Mouse (Mus musculus) midbrain, embryonic 16.5 days (tissue): ENCODE measurements around the gene Bicral. TPM values are rescaled to one million over a fixed set of nuclear protein-coding genes. Genes with fewer than 3 reads are reported as not detected.

Experiments
- ATAC-seq: fragments of 200-750 bp; cut with Nextera tagmentation; 2 replicates; pipeline ENCODE4 v1.8.0; 2017; ENCODE audit warnings: moderate TSS enrichment
- H3K27ac ChIP-seq: fragments of 300-500 bp; sonication (generic); 2 replicates; pipeline ENCODE4 v1.5.1; 2014; ENCODE audit warnings: mild to moderate bottlenecking, low read length, mixed read lengths
- H3K27me3 ChIP-seq: fragments of 300-500 bp; sonication (generic); 2 replicates; pipeline ENCODE4 v1.6.1; 2014; ENCODE audit warnings: low read depth, low read length, mixed read lengths; ENCODE audit not compliant: control insufficient read depth, insufficient read depth
- H3K36me3 ChIP-seq: fragments of 300-500 bp; sonication (generic); 2 replicates; pipeline ENCODE4 v1.6.1; 2014; ENCODE audit warnings: mild to moderate bottlenecking, low read length, moderate library complexity, mixed read lengths; ENCODE audit not compliant: control insufficient read depth, insufficient read depth
- H3K4me1 ChIP-seq: fragments of 300-500 bp; sonication (generic); 2 replicates; pipeline ENCODE4 v1.6.1; 2014; ENCODE audit warnings: mild to moderate bottlenecking, low read length, mixed read lengths; ENCODE audit not compliant: control insufficient read depth, insufficient read depth
- H3K4me2 ChIP-seq: fragments of 300-500 bp; sonication (generic); 2 replicates; pipeline ENCODE4 v1.6.1; 2014; ENCODE audit warnings: mild to moderate bottlenecking, low read length, mixed read lengths
- H3K4me3 ChIP-seq: fragments of 300-500 bp; sonication (generic); 2 replicates; pipeline ENCODE4 v1.5.1; 2014; ENCODE audit warnings: low read depth, mild to moderate bottlenecking, low read length, moderate library complexity, mixed read lengths
- H3K9ac ChIP-seq: fragments of 300-500 bp; sonication (generic); 2 replicates; pipeline ENCODE4 v1.6.1; 2014; ENCODE audit warnings: low read depth, low read length, mixed read lengths
- H3K9me3 ChIP-seq: fragments of 300-500 bp; sonication (generic); replicated peaks from 2 replicates; pipeline ENCODE4 v1.6.1; 2014; ENCODE audit warnings: mild to moderate bottlenecking, low read length, mixed read lengths; ENCODE audit not compliant: control insufficient read depth, poor library complexity, severe bottlenecking
- WGBS: fragments of 180-500 bp; shearing (Covaris S2); extraction: QIAGEN DNeasy Blood & Tissue Kit; methylation state at CpG from one replicate; pipeline ENCODE4 v1.1.7; 2014; 5-methylcytosine and 5-hydroxymethylcytosine counted together
- polyA plus RNA-seq: library from polyadenylated mRNA; unstranded; fragments of >200 nt; fragmentation: Nextera tagmentation; extraction: Ambion mirVana; gene quantifications from 2 replicates; pipeline ENCODE4 v1.2.1, GENCODE M21; 2015

Bicral gene
- polyA plus RNA-seq, 1 experiment from 2014 or later = 9.5 TPM

- WGBS = 80% methylated on average over 7 of the region's 7 CpGs
- H3K4me3 ChIP-seq = no peak overlapping the region
- no peaks in the 10 kb centered on the region for H3K27me3 ChIP-seq
- H3K9ac ChIP-seq = no peak overlapping the region
- H3K4me1 ChIP-seq = peaks cover 2% of the 10 kb centered on the region
- H3K36me3 ChIP-seq = no peaks in the 10 kb centered on the region
- no peaks in the 10 kb centered on the region for H3K9me3 ChIP-seq
- no peak for ATAC-seq
- no peak overlapping the region for H3K4me2 ChIP-seq
- H3K27ac ChIP-seq = no peak overlapping the region
Measured at GRCm38 (mm10) chr17:46864566-46865195, 6.4 kb upstream of the Bicral start.

- no peak for ATAC-seq
- no peak overlapping the region for H3K4me2 ChIP-seq
- H3K4me3 ChIP-seq = no peak overlapping the region
- peaks cover 20% of the 10 kb centered on the region for H3K4me1 ChIP-seq
- no peak overlapping the region for H3K27ac ChIP-seq
- 70% methylated on average over 4 of the region's 4 CpGs for WGBS
- H3K36me3 ChIP-seq = no peaks in the 10 kb centered on the region
- H3K9me3 ChIP-seq = no peaks in the 10 kb centered on the region
- H3K27me3 ChIP-seq = no peaks in the 10 kb centered on the region
- no peak overlapping the region for H3K9ac ChIP-seq
Measured at GRCm38 (mm10) chr17:46860120-46860519, 1.8 kb upstream of the Bicral start.

- Histone ChIP-seq H3K4me1 (peaks cover 31% of the 10 kb centered on the region), H3K36me3 (no peaks in the 10 kb centered on the region)
- 18% methylated on average over 9 of the region's 9 CpGs for WGBS
Measured at GRCm38 (mm10) chr17:46858749-46859444, 615 bp upstream of the Bicral start.

GRCm38 (mm10) chr17:46857361-46857902 is 850 bp downstream of the Bicral start:
- Histone ChIP-seq H3K9ac (peak overlapping the region; percentile 83), H3K36me3 (no peaks in the 10 kb centered on the region), H3K27ac (peak overlapping the region; percentile 100), H3K4me1 (peaks cover 43% of the 10 kb centered on the region), H3K4me2 (peak overlapping the region; percentile 73), H3K27me3 (no peaks in the 10 kb centered on the region), H3K4me3 (peak overlapping the region; percentile 56), H3K9me3 (no peaks in the 10 kb centered on the region)
- 0% methylated on average over 16 of the region's 52 CpGs for WGBS
- peak; percentile 76 for ATAC-seq

More at GRCm38 (mm10) chr17:46858749-46859444, 615 bp upstream of the Bicral start:
- no peaks in the 10 kb centered on the region for H3K27me3 ChIP-seq
- H3K9ac ChIP-seq = peak overlapping the region; percentile 83; the same call in 1 of the 2 replicates
- H3K4me2 ChIP-seq = peak overlapping the region; percentile 62
- ATAC-seq = no peak
- peak overlapping the region; percentile 100 for H3K27ac ChIP-seq
- H3K9me3 ChIP-seq = no peaks in the 10 kb centered on the region
- peak overlapping the region; percentile 56 for H3K4me3 ChIP-seq

- peak overlapping the region; percentile 56 for H3K4me3 ChIP-seq
- no peaks in the 10 kb centered on the region for H3K27me3 ChIP-seq
- H3K4me2 ChIP-seq = peak overlapping the region; percentile 73
- peaks cover 43% of the 10 kb centered on the region for H3K4me1 ChIP-seq
- H3K27ac ChIP-seq = peak overlapping the region; percentile 100
- WGBS = 0% methylated on average over 77 of the region's 87 CpGs
- ATAC-seq = peak; percentile 36
- H3K9ac ChIP-seq = peak overlapping the region; percentile 83
- no peaks in the 10 kb centered on the region for H3K9me3 ChIP-seq
- H3K36me3 ChIP-seq = no peaks in the 10 kb centered on the region
Measured at GRCm38 (mm10) chr17:46856471-46857360, 1.6 kb downstream of the Bicral start.

- Histone ChIP-seq H3K36me3 (no peaks in the 10 kb centered on the region), H3K27ac (peak overlapping the region; percentile 100), H3K9ac (peak overlapping the region; percentile 83), H3K4me2 (peak overlapping the region; percentile 73), H3K4me1 (peaks cover 43% of the 10 kb centered on the region), H3K4me3 (peak overlapping the region; percentile 56), H3K9me3 (no peaks in the 10 kb centered on the region), H3K27me3 (no peaks in the 10 kb centered on the region)
- no peak for ATAC-seq
- WGBS = 14% methylated on average over 4 of the region's 4 CpGs
Measured at GRCm38 (mm10) chr17:46856107-46856388, 2.2 kb downstream of the Bicral start.

- ATAC-seq = no peak
- Histone ChIP-seq H3K9ac (peak overlapping the region; percentile 83), H3K27ac (peak overlapping the region; percentile 100), H3K4me1 (peaks cover 43% of the 10 kb centered on the region), H3K27me3 (no peaks in the 10 kb centered on the region), H3K4me3 (peak overlapping the region; percentile 56), H3K9me3 (no peaks in the 10 kb centered on the region), H3K36me3 (no peaks in the 10 kb centered on the region), H3K4me2 (peak overlapping the region; percentile 73)
- 58% methylated on average over 15 of the region's 15 CpGs for WGBS
Measured at GRCm38 (mm10) chr17:46855328-46856106, 2.8 kb downstream of the Bicral start.

- H3K9ac ChIP-seq = no peak overlapping the region
- H3K36me3 ChIP-seq = no peaks in the 10 kb centered on the region
- 79% methylated on average over 8 of the region's 8 CpGs for WGBS
- H3K4me2 ChIP-seq = peak overlapping the region; percentile 73
- no peaks in the 10 kb centered on the region for H3K9me3 ChIP-seq
- peak overlapping the region; percentile 56 for H3K27ac ChIP-seq
- no peak overlapping the region for H3K4me3 ChIP-seq
- no peaks in the 10 kb centered on the region for H3K27me3 ChIP-seq
- H3K4me1 ChIP-seq = peaks cover 41% of the 10 kb centered on the region
- ATAC-seq = no peak
Measured at GRCm38 (mm10) chr17:46854640-46855110, 3.6 kb downstream of the Bicral start.
